ENCODE assay signal across 19 mouse cellular contexts in genomic region chr7:125991846-125992245, GRCm38 (mm10).
DNase-seq lines count a peak whose midpoint lies in the region; ATAC-seq and TF ChIP-seq lines count a peak whose summit lies in the region.
"Had no signal": no experiment of that assay in that cellular context is flagged by ENCODE, and none has a peak within 500 bp of the region (broad histone marks: within the 10 kb centered on the region; RNA-seq: fewer than 3 reads in every experiment).

No protein-coding gene starts in this region.

- intact Hi-C loops in heart, postnatal 36 days (cut with DNase I), result no loop called here

- no peak for DNase-seq in midbrain, embryonic 10.5 days (ENCODE audit: low spot score)
- no peak for DNase-seq in embryonic facial prominence, embryonic 10.5 days (ENCODE audit: low spot score)
- no peak for DNase-seq in heart, postnatal 36 days
- no peak for DNase-seq in lung, postnatal 0 days (ENCODE audit: low spot score)
- DNase-seq: adrenal gland, postnatal 14 days; cerebellum, adult 9-10 months; gastrocnemius, postnatal 14 days; kidney, adult 8-10 months; kidney, postnatal 14 days; spleen, adult 18-20 months; thymus, postnatal 25 days had no signal

- H3K27me3 ChIP-seq in midbrain, embryonic 12.5 days, result 0 out of 2 replicates have a peak, but pooled peaks cover 3% of the 10 kb centered on the region
- H3K27me3 ChIP-seq in midbrain, embryonic 10.5 days (ENCODE audit: low read depth, poor library complexity, severe bottlenecking), result peaks cover 3% of the 10 kb centered on the region; the same call in 1 of the 2 replicates
- H3K27me3 ChIP-seq in embryonic facial prominence, embryonic 10.5 days (replicated peaks; ENCODE audit: low read depth, poor library complexity, severe bottlenecking), result no peaks in the 10 kb centered on the region
- 0 out of 2 replicates have a peak, but pooled peaks cover 5% of the 10 kb centered on the region for H3K27me3 ChIP-seq in hindbrain, embryonic 12.5 days
- no peaks in the 10 kb centered on the region for H3K27me3 ChIP-seq in neural tube, embryonic 14.5 days (ENCODE audit: control insufficient read depth, insufficient read depth, low read length)
- H3K27me3 ChIP-seq in lung, postnatal 0 days (replicated peaks; ENCODE audit: insufficient read depth, low read length), result no peaks in the 10 kb centered on the region
- H3K27me3 ChIP-seq: embryonic facial prominence, embryonic 12.5 days; lung, embryonic 15.5 days had no signal

- WGBS in midbrain, embryonic 12.5 days, result 58% methylated on average over 2 of the region's 2 CpGs
- WGBS in midbrain, embryonic 10.5 days, result 73% methylated on average over 2 of the region's 2 CpGs
- 76% methylated on average over 2 of the region's 2 CpGs for WGBS in embryonic facial prominence, embryonic 10.5 days
- 20% methylated on average over 2 of the region's 2 CpGs for WGBS in hindbrain, embryonic 12.5 days
- 18% methylated on average over 2 of the region's 2 CpGs for WGBS in neural tube, embryonic 14.5 days
- WGBS in lung, postnatal 0 days, result 37% methylated on average over 2 of the region's 2 CpGs

- H3K36me3 ChIP-seq in midbrain, embryonic 12.5 days, result no peaks in the 10 kb centered on the region
- H3K36me3 ChIP-seq in midbrain, embryonic 10.5 days, result no peaks in the 10 kb centered on the region
- no peaks in the 10 kb centered on the region for H3K36me3 ChIP-seq in embryonic facial prominence, embryonic 10.5 days (replicated peaks)
- H3K36me3 ChIP-seq in hindbrain, embryonic 12.5 days, result no peaks in the 10 kb centered on the region
- H3K36me3 ChIP-seq in neural tube, embryonic 14.5 days (ENCODE audit: control insufficient read depth, insufficient read depth, low read length), result no peaks in the 10 kb centered on the region
- H3K36me3 ChIP-seq in lung, postnatal 0 days (ENCODE audit: insufficient read depth, low read length), result no peaks in the 10 kb centered on the region
- H3K36me3 ChIP-seq: embryonic facial prominence, embryonic 12.5 days; lung, embryonic 15.5 days had no signal

- peak overlapping the region; percentile 20; the same call in 1 of the 2 replicates for H3K27ac ChIP-seq in midbrain, embryonic 12.5 days (replicated peaks)
- no peak overlapping the region for H3K27ac ChIP-seq in midbrain, embryonic 10.5 days (replicated peaks)
- peak overlapping the region; percentile 21; the same call in 1 of the 2 replicates for H3K27ac ChIP-seq in embryonic facial prominence, embryonic 10.5 days (replicated peaks)
- H3K27ac ChIP-seq in hindbrain, embryonic 12.5 days, result peak overlapping the region; percentile 55; the same call in 1 of the 2 replicates
- H3K27ac ChIP-seq in neural tube, embryonic 14.5 days (ENCODE audit: low read depth, low read length), result peak overlapping the region; percentile 16; the same call in 1 of the 2 replicates
- H3K27ac ChIP-seq in lung, postnatal 0 days (ENCODE audit: low read length), result no peak overlapping the region
- H3K27ac ChIP-seq: embryonic facial prominence, embryonic 12.5 days; layer of hippocampus, adult 2 months; liver, embryonic 14.5 days; lung, embryonic 15.5 days had no signal

- peaks cover 12% of the 10 kb centered on the region; the same call in 1 of the 2 replicates for H3K4me1 ChIP-seq in midbrain, embryonic 12.5 days
- peaks cover 28% of the 10 kb centered on the region for H3K4me1 ChIP-seq in midbrain, embryonic 10.5 days
- peaks cover 30% of the 10 kb centered on the region for H3K4me1 ChIP-seq in embryonic facial prominence, embryonic 10.5 days
- H3K4me1 ChIP-seq in hindbrain, embryonic 12.5 days, result peaks cover 23% of the 10 kb centered on the region
- 0 out of 2 replicates have a peak, but pooled peaks cover 5% of the 10 kb centered on the region for H3K4me1 ChIP-seq in neural tube, embryonic 14.5 days (ENCODE audit: control insufficient read depth, insufficient read depth, low read length)
- no peaks in the 10 kb centered on the region for H3K4me1 ChIP-seq in lung, postnatal 0 days (ENCODE audit: insufficient read depth, low read depth, low read length)
- H3K4me1 ChIP-seq: lung, embryonic 15.5 days had no signal

- H3K9me3 ChIP-seq in midbrain, embryonic 12.5 days, result no peaks in the 10 kb centered on the region
- H3K9me3 ChIP-seq in midbrain, embryonic 10.5 days (replicated peaks), result no peaks in the 10 kb centered on the region
- H3K9me3 ChIP-seq in embryonic facial prominence, embryonic 10.5 days, result no peaks in the 10 kb centered on the region
- H3K9me3 ChIP-seq in hindbrain, embryonic 12.5 days (replicated peaks), result no peaks in the 10 kb centered on the region
- peaks cover 4% of the 10 kb centered on the region; the same call in 1 of the 2 replicates for H3K9me3 ChIP-seq in neural tube, embryonic 14.5 days (ENCODE audit: control insufficient read depth, low read length)
- H3K9me3 ChIP-seq in lung, postnatal 0 days (ENCODE audit: low read length), result no peaks in the 10 kb centered on the region
- H3K9me3 ChIP-seq: embryonic facial prominence, embryonic 12.5 days; lung, embryonic 15.5 days had no signal

- no peak overlapping the region for H3K4me2 ChIP-seq in midbrain, embryonic 12.5 days (replicated peaks)
- no peak overlapping the region for H3K4me2 ChIP-seq in hindbrain, embryonic 12.5 days (replicated peaks)
- no peak overlapping the region for H3K4me2 ChIP-seq in neural tube, embryonic 14.5 days (ENCODE audit: low read depth, low read length)
- no peak overlapping the region for H3K4me2 ChIP-seq in lung, postnatal 0 days (replicated peaks; ENCODE audit: low read depth, low read length)
- H3K4me2 ChIP-seq: embryonic facial prominence, embryonic 12.5 days; lung, embryonic 15.5 days had no signal

- no peak for ATAC-seq in midbrain, embryonic 12.5 days (ENCODE audit: low FRiP score, low read depth)
- ATAC-seq in hindbrain, embryonic 12.5 days (ENCODE audit: low FRiP score), result peak; percentile 36
- no peak for ATAC-seq in neural tube, embryonic 14.5 days (ENCODE audit: low read depth)
- no peak for ATAC-seq in lung, postnatal 0 days
- ATAC-seq: midbrain, embryonic 16.5 days had no signal

- TF ChIP-seq CTCF in lung, postnatal 0 days (IDR thresholded peaks at IDR 0.05), result no peak

- TF ChIP-seq EP300 in lung, postnatal 0 days (IDR thresholded peaks at IDR 0.05), result no peak

- no peak overlapping the region for H3K4me3 ChIP-seq in midbrain, embryonic 12.5 days
- no peak overlapping the region for H3K4me3 ChIP-seq in midbrain, embryonic 10.5 days
- no peak overlapping the region for H3K4me3 ChIP-seq in embryonic facial prominence, embryonic 10.5 days
- no peak overlapping the region for H3K4me3 ChIP-seq in hindbrain, embryonic 12.5 days
- no peak overlapping the region for H3K4me3 ChIP-seq in neural tube, embryonic 14.5 days (ENCODE audit: low read depth, low read length)
- H3K4me3 ChIP-seq in lung, postnatal 0 days (ENCODE audit: low read depth, low read length), result no peak overlapping the region
- H3K4me3 ChIP-seq: embryonic facial prominence, embryonic 12.5 days; layer of hippocampus, adult 2 months; lung, embryonic 15.5 days had no signal

- H3K9ac ChIP-seq in midbrain, embryonic 12.5 days (replicated peaks), result no peak overlapping the region; the same call in 1 of the 2 replicates
- no peak overlapping the region for H3K9ac ChIP-seq in hindbrain, embryonic 12.5 days
- H3K9ac ChIP-seq in neural tube, embryonic 14.5 days (replicated peaks; ENCODE audit: low read depth, low read length), result no peak overlapping the region
- H3K9ac ChIP-seq in lung, postnatal 0 days (replicated peaks; ENCODE audit: low read depth), result no peak overlapping the region
- H3K9ac ChIP-seq: embryonic facial prominence, embryonic 12.5 days; liver, embryonic 14.5 days; lung, embryonic 15.5 days had no signal

Comparison
In these comparisons a context has a peak if more than half of its experiments do, and no peak if none do; other contexts are left out.
1. H3K27ac ChIP-seq: peak in midbrain, embryonic 12.5 days (single experiment), embryonic facial prominence, embryonic 10.5 days (single experiment), hindbrain, embryonic 12.5 days (single experiment) and neural tube, embryonic 14.5 days (single experiment); none in midbrain, embryonic 10.5 days (single experiment) and lung, postnatal 0 days (single experiment).